Mouse (Mus musculus): ENCODE results near the gene Timm22.

Timm22 gene

GRCm38 (mm10) chr11:76427781-76428180 lies 21.0 kb downstream of the Timm22 start:
- in situ Hi-C loops (cut with MboI; ENCODE audit: unreplicated experiment in 2 of 2): no loop called here

DNA sequence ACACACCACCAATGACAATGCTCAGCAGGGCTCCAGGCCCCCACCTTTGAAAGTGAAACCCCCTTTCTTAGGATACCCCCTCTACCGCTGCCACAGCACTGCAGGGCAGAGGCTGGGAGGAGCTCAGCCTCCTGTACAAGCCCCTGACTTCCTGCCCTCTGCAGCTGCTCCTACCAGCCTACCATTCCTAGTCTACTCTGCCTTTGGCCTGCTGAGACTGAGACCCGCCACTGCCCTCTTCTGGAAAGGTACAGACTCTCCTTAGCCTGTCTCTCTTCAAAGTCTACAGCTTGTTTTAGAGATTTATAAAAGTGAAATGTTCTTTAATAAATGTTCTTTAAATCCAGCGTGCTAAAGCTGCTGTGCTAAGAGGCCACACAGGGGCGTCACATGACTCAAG lies 22.3 kb downstream of the Timm22 start:
- in situ Hi-C loops (cut with MboI; ENCODE audit: unreplicated experiment in 2 of 2): no loop called here

GRCm38 (mm10) chr11:76429556-76429955 lies 22.8 kb downstream of the Timm22 start:
- in situ Hi-C loops (cut with MboI; ENCODE audit: unreplicated experiment in 2 of 2): no loop called here

DNA sequence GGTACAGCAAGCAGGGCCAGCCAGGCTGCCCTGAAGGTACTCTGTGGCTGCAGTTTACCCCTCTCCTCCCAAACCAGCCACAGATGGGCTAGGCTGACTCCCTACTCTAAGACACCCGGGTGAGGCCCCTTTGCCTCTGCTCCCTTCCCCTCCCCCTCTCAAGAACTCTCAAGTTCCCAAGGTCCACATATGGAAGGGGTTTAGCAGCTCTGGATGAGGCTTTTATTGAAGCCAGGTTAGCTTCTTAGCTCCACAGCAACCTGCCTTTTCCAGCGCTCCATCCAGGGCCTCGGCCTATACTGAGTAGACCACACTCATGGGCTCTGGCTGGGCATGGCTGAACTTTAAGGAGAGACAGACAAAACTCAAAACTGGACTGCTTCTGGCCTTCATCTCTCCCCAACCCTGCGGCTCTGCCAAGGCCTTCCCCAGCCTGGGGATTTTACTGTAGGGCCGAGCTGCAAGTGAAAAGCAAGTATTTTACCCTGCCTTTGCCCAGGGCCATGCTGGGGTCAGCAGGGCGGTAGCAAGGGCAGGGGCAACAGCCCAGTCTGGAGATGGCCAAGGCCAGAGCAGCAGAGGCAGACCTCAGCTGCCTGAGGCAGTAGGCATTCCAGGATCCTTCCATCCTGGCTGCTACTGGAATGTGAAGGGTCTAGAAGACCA lies 23.3 kb downstream of the Timm22 start:
- in situ Hi-C loops (cut with MboI; ENCODE audit: unreplicated experiment in 2 of 2): no loop called here

GRCm38 (mm10) chr11:76436009-76436408 lies 29.3 kb downstream of the Timm22 start:
- in situ Hi-C loops (cut with MboI; ENCODE audit: unreplicated experiment in 2 of 2): no loop called here

DNA sequence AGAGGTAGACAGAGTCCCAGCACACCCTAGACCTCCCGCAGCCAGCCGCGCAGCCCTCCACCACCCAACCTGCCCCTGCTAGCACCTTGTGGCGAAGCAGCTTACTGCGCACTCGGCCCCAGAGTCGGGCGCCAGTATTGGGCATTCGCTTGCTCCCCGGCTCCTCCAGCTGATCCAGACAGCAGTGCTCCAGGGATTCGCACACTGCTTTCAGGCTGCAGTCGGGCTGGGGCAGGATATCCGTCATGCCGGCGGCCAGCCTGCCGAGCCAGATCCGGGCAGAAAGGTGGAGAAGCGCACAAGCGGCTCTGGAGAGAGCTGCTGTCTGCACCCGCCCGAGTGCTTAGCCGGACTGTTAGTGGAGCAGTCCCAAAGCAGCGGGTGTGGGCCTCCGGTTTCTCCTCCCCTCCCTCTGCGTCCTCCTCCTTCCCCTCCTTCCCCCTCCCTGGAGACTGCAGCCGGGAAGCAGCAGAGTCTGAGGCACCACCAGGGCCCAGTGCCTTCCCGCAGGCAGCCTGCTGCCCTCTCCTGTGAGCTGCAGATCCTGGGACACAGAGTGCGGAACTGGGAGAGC lies 30.2 kb downstream of the Timm22 start:
- in situ Hi-C loops (cut with MboI; ENCODE audit: unreplicated experiment in 2 of 2): no loop called here

DNA sequence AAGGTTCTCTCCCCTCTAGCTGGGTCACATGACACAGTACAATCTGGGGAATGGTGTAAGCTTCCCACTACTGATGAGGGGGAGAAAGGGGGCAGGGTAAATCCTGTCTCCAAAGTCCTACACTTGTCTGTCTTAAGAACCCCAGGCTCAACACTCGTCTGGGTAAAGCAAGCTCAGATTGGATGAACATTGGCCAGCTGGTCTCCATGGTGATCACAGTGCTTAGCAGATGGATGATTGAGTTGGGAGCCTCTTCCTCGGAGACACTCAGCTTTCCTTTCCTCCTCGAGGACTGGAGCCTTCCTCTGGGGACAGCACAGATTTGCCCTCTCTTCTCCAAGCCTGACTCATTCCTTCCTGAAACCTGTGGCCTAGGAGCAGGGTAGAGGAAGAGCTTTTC lies 32.9 kb downstream of the Timm22 start:
- in situ Hi-C loops (cut with MboI; ENCODE audit: unreplicated experiment in 2 of 2): no loop called here

DNA sequence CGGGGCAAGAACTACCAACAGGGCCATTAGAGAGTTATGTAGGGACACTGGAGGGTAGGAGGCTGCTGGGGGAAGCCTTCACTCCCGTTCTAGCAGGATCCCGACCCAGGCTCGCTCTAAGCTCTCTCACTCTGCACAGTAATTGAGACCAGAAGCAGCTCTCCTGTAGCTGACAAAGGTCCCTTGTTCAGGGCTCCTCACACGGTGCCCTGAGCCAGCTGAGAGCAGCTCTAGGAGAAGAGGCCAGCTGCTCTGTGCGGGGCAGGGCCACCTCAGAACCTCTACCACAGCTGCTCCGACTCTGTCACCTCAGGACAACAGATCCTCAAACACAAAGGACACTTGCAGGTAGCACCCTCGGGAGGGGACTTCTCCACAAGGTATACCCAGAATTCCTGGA lies 38.7 kb downstream of the Timm22 start:
- in situ Hi-C loops (cut with MboI; ENCODE audit: unreplicated experiment in 2 of 2): no loop called here

DNA sequence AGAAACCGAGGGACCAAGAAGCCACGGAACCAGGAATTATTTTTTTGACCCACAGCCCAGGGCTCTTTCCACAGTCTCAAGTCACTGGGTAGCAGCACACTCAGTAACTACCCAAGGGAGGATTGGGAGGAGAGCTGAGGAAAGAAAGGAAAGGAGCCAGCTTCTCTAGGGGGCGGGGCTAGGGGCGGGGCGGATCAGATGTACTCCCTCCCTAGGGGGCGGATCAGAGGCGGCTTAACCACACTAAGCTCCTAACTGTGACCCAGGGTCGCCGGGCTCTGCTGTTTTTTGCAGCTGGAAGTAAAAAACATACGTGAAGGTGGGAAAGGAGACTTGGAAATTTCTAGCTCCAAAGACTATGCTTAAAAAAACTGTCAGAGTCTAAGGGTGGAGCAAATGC lies 39.5 kb downstream of the Timm22 start:
- in situ Hi-C loops (cut with MboI; ENCODE audit: unreplicated experiment in 2 of 2): no loop called here

DNA sequence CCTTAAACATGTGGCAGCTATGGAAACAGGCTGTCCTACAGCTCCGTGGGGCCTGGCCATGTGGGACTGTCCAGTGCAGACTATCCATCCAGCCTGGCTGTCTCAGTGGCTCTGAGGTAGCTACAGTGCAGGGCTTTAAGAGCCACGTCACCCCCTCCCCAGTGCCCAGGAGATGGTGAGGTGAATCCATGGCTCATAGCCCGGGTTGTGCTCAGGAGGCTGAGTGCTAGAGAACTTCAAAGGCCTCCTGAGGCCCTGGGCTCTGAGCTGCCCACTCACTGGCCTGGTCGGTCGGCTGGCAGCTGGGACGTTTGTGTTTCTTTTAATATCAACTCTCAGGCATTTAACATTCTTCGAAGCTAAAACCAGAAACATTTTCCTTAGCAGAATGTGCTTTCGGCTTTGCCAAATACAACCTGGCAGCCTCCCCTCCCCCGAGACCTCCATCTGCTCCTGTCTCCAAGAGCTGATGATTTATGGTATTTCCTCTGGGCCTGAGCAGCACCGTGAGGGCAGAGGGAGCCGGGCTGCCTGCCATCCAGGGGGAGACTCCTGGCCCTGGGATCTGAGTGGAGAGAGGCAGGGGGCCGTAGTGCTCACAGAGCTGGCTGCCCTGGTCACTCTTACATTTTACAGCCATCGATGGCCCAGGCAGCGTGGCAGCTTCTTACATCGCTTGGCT lies 42.9 kb downstream of the Timm22 start:
- in situ Hi-C loops (cut with MboI; ENCODE audit: unreplicated experiment in 2 of 2): loop anchor here (5.0 to 10.0 kb wide), 3 partner anchors 125 to 198 kb away; no protein-coding TSS in a partner anchor

GRCm38 (mm10) chr11:76450202-76450561 lies 43.4 kb downstream of the Timm22 start:
- in situ Hi-C loops (cut with MboI; ENCODE audit: unreplicated experiment in 2 of 2): loop anchor here (5.0 to 10.0 kb wide), 3 partner anchors 125 to 197 kb away; no protein-coding TSS in a partner anchor

GRCm38 (mm10) chr11:76454492-76454891 lies 47.7 kb downstream of the Timm22 start:
- in situ Hi-C loops (cut with MboI; ENCODE audit: unreplicated experiment in 2 of 2): loop anchor here (5.0 to 10.0 kb wide), 3 partner anchors 120 to 193 kb away; no protein-coding TSS in a partner anchor

- in situ Hi-C loops (cut with MboI; ENCODE audit: unreplicated experiment in 2 of 2): loop anchor here (5.0 to 10.0 kb wide), 2 partner anchors 46 to 119 kb away; no protein-coding TSS in a partner anchor
These were observed 49.5 kb downstream of the Timm22 start for GRCm38 (mm10) chr11:76456233-76456632.

DNA sequence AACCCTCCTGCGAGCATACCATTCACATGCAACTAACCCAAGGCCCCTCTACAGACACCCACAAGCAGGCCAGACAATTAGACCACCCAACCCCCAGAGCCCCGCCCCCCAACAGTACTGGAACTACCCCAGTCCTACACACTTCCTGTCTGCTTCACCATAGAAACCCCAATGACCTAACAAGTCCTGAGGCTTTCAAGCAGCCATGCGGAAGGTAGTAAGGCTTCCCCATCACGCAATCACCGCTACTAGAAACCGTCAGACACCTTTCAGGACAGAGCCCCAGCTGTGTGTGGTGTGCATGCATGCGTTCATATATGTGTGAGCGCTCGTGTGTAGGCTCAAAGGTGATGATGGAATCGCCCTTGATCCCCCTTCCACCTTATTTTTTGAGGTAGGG lies 50.1 kb downstream of the Timm22 start:
- in situ Hi-C loops (cut with MboI; ENCODE audit: unreplicated experiment in 2 of 2): loop anchor here (5.0 to 10.0 kb wide), 2 partner anchors 45 to 118 kb away; no protein-coding TSS in a partner anchor

GRCm38 (mm10) chr11:76458730-76459129 lies 52.0 kb downstream of the Timm22 start:
- in situ Hi-C loops (cut with MboI; ENCODE audit: unreplicated experiment in 2 of 2): loop anchor here (5.0 to 10.0 kb wide), 2 partner anchors 44 to 116 kb away; no protein-coding TSS in a partner anchor

DNA sequence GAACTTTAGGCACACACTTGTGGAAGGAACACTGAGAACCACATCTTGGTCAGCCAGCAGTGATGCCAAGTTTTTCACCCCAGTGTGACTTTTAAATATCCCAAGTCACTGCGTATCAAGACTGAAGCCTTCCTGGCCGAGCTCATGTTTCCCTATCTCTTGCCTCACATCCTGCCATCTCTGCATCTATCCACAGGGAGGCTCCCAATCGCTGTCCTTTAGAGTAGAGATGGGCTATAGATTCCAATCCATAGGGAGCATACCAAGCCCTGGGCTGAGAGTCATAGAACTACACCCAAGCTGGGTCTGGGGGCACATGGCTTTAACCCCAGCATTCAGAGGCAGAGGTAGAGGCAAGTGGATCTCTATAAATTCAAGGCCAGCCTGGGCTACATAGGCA lies 52.7 kb downstream of the Timm22 start:
- in situ Hi-C loops (cut with MboI; ENCODE audit: unreplicated experiment in 2 of 2): loop anchor here (5.0 to 10.0 kb wide), 2 partner anchors 43 to 115 kb away; no protein-coding TSS in a partner anchor

- in situ Hi-C loops (cut with MboI; ENCODE audit: unreplicated experiment in 2 of 2): no loop called here
These were observed 54.4 kb downstream of the Timm22 start for GRCm38 (mm10) chr11:76461201-76461600.

DNA sequence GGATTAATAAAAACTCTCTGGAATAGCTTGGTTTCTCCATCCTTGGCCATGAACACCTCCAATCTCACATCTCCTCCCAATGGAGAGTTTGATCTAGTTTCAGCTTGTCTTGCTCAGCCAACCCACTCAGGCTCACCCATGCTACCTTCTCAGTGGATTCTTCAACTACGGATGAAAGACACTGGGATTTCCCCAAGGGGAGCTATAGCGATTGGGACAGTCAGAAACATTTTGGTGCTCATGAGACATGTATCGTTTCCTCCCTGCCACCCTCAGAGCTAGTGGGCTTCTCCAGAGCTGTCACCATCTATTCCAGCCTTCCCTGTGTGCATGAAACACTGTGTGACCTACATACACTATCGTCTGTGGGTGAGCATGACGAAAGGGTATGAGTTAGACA lies 54.9 kb downstream of the Timm22 start:
- in situ Hi-C loops (cut with MboI; ENCODE audit: unreplicated experiment in 2 of 2): no loop called here

GRCm38 (mm10) chr11:76465879-76466278 lies 59.1 kb downstream of the Timm22 start:
- in situ Hi-C loops (cut with MboI; ENCODE audit: unreplicated experiment in 2 of 2): no loop called here
